Mouse (Mus musculus): ENCODE measurements around the gene Ccdc150. TPM values are rescaled to one million over a fixed set of nuclear protein-coding genes. Genes with fewer than 3 reads are reported as not detected.

The Ccdc150 gene
- total and polyA plus RNA-seq, 3 experiments: 0.22 to 0.65 TPM; not detected in 1

DNA sequence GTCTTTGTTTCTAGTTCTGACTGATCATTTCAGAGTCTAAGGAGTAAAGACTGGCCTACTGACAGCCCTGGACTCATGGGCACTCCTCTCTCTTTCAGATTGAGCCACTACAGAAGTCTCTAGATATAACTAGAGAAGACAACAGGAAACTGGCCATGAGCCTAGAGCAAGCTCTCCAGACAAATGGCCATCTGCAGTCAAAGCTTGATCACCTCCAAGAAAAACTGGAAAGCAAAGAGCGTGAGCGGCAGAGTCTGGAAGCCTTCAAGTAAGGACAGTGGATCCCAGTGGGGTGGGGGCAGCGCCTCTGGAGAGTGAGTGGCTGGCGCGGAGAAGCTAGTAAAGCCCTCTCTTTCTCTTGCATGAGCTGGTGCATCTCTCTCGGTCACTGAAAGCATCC is 106.1 kb downstream of the Ccdc150 start:
- no peaks in the 10 kb centered on the region for H3K36me3 ChIP-seq (ENCODE audit: control insufficient read depth in 1 of 2, insufficient read depth in 2 of 2, low read length in 2 of 2)
- H3K4me3 ChIP-seq (ENCODE audit: control insufficient read depth in 1 of 2, insufficient read depth in 1 of 2, low read depth in 2 of 2, low read length in 2 of 2): no peak overlapping the region
- H3K27me3 ChIP-seq (ENCODE audit: control insufficient read depth in 1 of 2, insufficient read depth in 2 of 2, low read length in 2 of 2): no peaks in the 10 kb centered on the region
- H3K9ac ChIP-seq (ENCODE audit: control insufficient read depth, low read depth, low read length, poor library complexity, severe bottlenecking): no peak overlapping the region
- no peak for DNase-seq (ENCODE audit: low read depth, low spot score)
- H3K9me3 ChIP-seq (replicated peaks; ENCODE audit: insufficient read depth, low read length): no peaks in the 10 kb centered on the region
- no peak overlapping the region for H3K27ac ChIP-seq (ENCODE audit: control insufficient read depth, low read depth, low read length)
- H3K79me2 ChIP-seq (ENCODE audit: control insufficient read depth, insufficient read depth, low read length, poor library complexity): no peaks in the 10 kb centered on the region
- H3K4me1 ChIP-seq (ENCODE audit: control insufficient read depth in 1 of 2, insufficient read depth in 2 of 2, low read length in 2 of 2): no peaks in the 10 kb centered on the region
- TF ChIP-seq TAL1 (IDR thresholded peaks at IDR 0.05; ENCODE audit: low read length) (no peak), SIN3A (IDR thresholded peaks at IDR 0.05; ENCODE audit: low read length) (no peak), ZKSCAN1 (IDR thresholded peaks at IDR 0.05; ENCODE audit: low read depth, low read length) (no peak)

- no peak for TF ChIP-seq CTCF (IDR thresholded peaks at IDR 0.05 in 2 of 3, conservative IDR thresholded peaks at IDR 0.05 in 1 of 3; ENCODE audit: control insufficient read depth in 1 of 3, insufficient read depth in 1 of 3, low read depth in 2 of 3, low read length in 3 of 3, poor library complexity in 1 of 3, severe bottlenecking in 1 of 3)
- TF ChIP-seq ZKSCAN1 (IDR thresholded peaks at IDR 0.05; ENCODE audit: low read depth, low read length): no peak
- Histone ChIP-seq H3K9ac (ENCODE audit: control insufficient read depth, low read depth, low read length, poor library complexity, severe bottlenecking) (no peak overlapping the region), H3K27ac (ENCODE audit: control insufficient read depth, low read depth, low read length) (no peak overlapping the region)
These were observed 127.1 kb downstream of the Ccdc150 start for GRCm38 (mm10) chr1:54377506-54378051.

GRCm38 (mm10) chr1:54380978-54381914 is 130.8 kb downstream of the Ccdc150 start:
- H3K36me3 ChIP-seq (ENCODE audit: control insufficient read depth in 1 of 2, insufficient read depth in 2 of 2, low read length in 2 of 2): no peaks in the 10 kb centered on the region
- H3K79me2 ChIP-seq (ENCODE audit: control insufficient read depth, insufficient read depth, low read length, poor library complexity): no peaks in the 10 kb centered on the region
- no peaks in the 10 kb centered on the region for H3K9me3 ChIP-seq (replicated peaks; ENCODE audit: insufficient read depth, low read length)
- no peak overlapping the region for H3K9ac ChIP-seq (ENCODE audit: control insufficient read depth, low read depth, low read length, poor library complexity, severe bottlenecking)
- H3K27me3 ChIP-seq (ENCODE audit: control insufficient read depth in 1 of 2, insufficient read depth in 2 of 2, low read length in 2 of 2): no peaks in the 10 kb centered on the region
- H3K4me1 ChIP-seq (ENCODE audit: control insufficient read depth in 1 of 2, insufficient read depth in 2 of 2, low read length in 2 of 2): no peaks in the 10 kb centered on the region
- no peak overlapping the region for H3K4me3 ChIP-seq (ENCODE audit: control insufficient read depth in 1 of 2, insufficient read depth in 1 of 2, low read depth in 2 of 2, low read length in 2 of 2)
- peak; percentile 72 for DNase-seq (ENCODE audit: low read depth, low spot score)
- no peak overlapping the region for H3K27ac ChIP-seq (ENCODE audit: control insufficient read depth, low read depth, low read length)
- no peak for TF ChIP-seq KAT2A (conservative IDR thresholded peaks at IDR 0.05; ENCODE audit: low read depth, low read length)
- TF ChIP-seq RCOR1 (IDR thresholded peaks at IDR 0.05; ENCODE audit: low read depth, low read length): no peak
- TF ChIP-seq POLR2AphosphoS5 (IDR thresholded peaks at IDR 0.05; ENCODE audit: borderline replicate concordance, low read depth, low read length): no peak
- TF ChIP-seq NRF1 (IDR thresholded peaks at IDR 0.05; ENCODE audit: insufficient read depth, low read depth, low read length, poor library complexity, severe bottlenecking): no peak
- no peak for TF ChIP-seq GATA1 (IDR thresholded peaks at IDR 0.05; ENCODE audit: low read depth, low read length)
- no peak for TF ChIP-seq CHD2 (IDR thresholded peaks at IDR 0.05; ENCODE audit: low read length)
- no peak for TF ChIP-seq SIN3A (IDR thresholded peaks at IDR 0.05; ENCODE audit: low read length)
- TF ChIP-seq POLR2A (IDR thresholded peaks at IDR 0.05; ENCODE audit: control insufficient read depth in 1 of 2, insufficient read depth in 1 of 2, low read depth in 1 of 2, low read length in 2 of 2, poor library complexity in 1 of 2): no peak
- TF ChIP-seq USF1 (IDR thresholded peaks at IDR 0.05; ENCODE audit: low read depth, low read length): no peak
- TF ChIP-seq RAD21 (IDR thresholded peaks at IDR 0.05; ENCODE audit: low read depth, low read length): peak; percentile 68
- TF ChIP-seq SMC3 (IDR thresholded peaks at IDR 0.05; ENCODE audit: low read depth, low read length): peak; percentile 48; the same call in 1 of the 2 replicates
- no peak for TF ChIP-seq MYB (IDR thresholded peaks at IDR 0.05; ENCODE audit: low read depth, low read length)
- TF ChIP-seq ZKSCAN1 (IDR thresholded peaks at IDR 0.05; ENCODE audit: low read depth, low read length): no peak
- TF ChIP-seq MYC (IDR thresholded peaks at IDR 0.05; ENCODE audit: low read depth, low read length): no peak
- TF ChIP-seq BHLHE40 (IDR thresholded peaks at IDR 0.05; ENCODE audit: borderline replicate concordance, low read depth, low read length): no peak
- no peak for TF ChIP-seq USF2 (IDR thresholded peaks at IDR 0.05; ENCODE audit: borderline replicate concordance in 1 of 2, insufficient read depth in 1 of 2, low read depth in 1 of 2, low read length in 2 of 2)
- no peak for TF ChIP-seq CHD1 (IDR thresholded peaks at IDR 0.05; ENCODE audit: low read depth, low read length)
- peak; percentile 47 to 64 (median 62) for TF ChIP-seq CTCF (IDR thresholded peaks at IDR 0.05 in 2 of 3, conservative IDR thresholded peaks at IDR 0.05 in 1 of 3; ENCODE audit: control insufficient read depth in 1 of 3, insufficient read depth in 1 of 3, low read depth in 2 of 3, low read length in 3 of 3, poor library complexity in 1 of 3, severe bottlenecking in 1 of 3)
- TF ChIP-seq JUND (IDR thresholded peaks at IDR 0.05; ENCODE audit: low read depth, low read length): no peak
- TF ChIP-seq ELF1 (IDR thresholded peaks at IDR 0.05; ENCODE audit: low read depth, low read length): no peak
- no peak for TF ChIP-seq ZMIZ1 (IDR thresholded peaks at IDR 0.05; ENCODE audit: low read depth, low read length)

More at GRCm38 (mm10) chr1:54377506-54378051, 127.1 kb downstream of the Ccdc150 start:
- Histone ChIP-seq H3K4me1 (ENCODE audit: control insufficient read depth in 1 of 2, insufficient read depth in 2 of 2, low read length in 2 of 2) (no peaks in the 10 kb centered on the region), H3K79me2 (ENCODE audit: control insufficient read depth, insufficient read depth, low read length, poor library complexity) (no peaks in the 10 kb centered on the region), H3K9me3 (replicated peaks; ENCODE audit: insufficient read depth, low read length) (no peaks in the 10 kb centered on the region), H3K4me3 (ENCODE audit: control insufficient read depth in 1 of 2, insufficient read depth in 1 of 2, low read depth in 2 of 2, low read length in 2 of 2) (no peak overlapping the region), H3K27me3 (ENCODE audit: control insufficient read depth in 1 of 2, insufficient read depth in 2 of 2, low read length in 2 of 2) (no peaks in the 10 kb centered on the region), H3K36me3 (ENCODE audit: control insufficient read depth in 1 of 2, insufficient read depth in 2 of 2, low read length in 2 of 2) (no peaks in the 10 kb centered on the region)
- no peak for DNase-seq (ENCODE audit: low read depth, low spot score)
